Mouse (Mus musculus): ENCODE measurements at regions not wholly inside any gene's neighbourhood (a gene's known extent, or its start where the extent isn't known, plus 50 kb on each side); places are given as distances from the start of the nearest gene placed in this dataset.

DNA sequence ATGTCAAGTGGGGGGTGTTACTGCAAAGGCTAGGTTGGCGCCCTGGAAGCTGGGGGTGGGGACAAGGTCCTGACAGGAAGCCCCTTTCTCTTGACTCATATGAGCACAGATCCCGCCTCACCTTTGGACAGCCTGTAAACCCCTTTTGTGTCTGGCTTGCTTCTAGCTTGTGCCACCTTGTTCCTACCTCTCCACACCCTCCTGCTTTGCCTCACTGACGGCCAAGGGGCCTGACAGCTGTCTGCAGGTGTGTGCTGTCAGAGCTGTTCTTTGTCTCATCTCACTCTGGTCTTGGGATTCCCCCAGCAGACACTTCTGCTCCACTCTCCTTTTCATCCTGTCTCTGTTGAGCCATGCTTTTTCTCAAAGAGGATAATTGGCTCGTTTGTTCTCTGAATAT lies 137.9 kb downstream of the Ipo8 start:
- no peak for TF ChIP-seq POLR2A (IDR thresholded peaks at IDR 0.05; ENCODE audit: low read depth, low read length)
- TF ChIP-seq CTCF (conservative IDR thresholded peaks at IDR 0.05; ENCODE audit: insufficient read depth, insufficient read length, low read depth, low read length): no peak
